Mouse (Mus musculus) lung, embryonic 16.5 days (tissue): Measurements from ENCODE around the gene Wee1. TPM values are rescaled to one million over a fixed set of nuclear protein-coding genes. Genes with fewer than 3 reads are reported as not detected.

Source experiments
- polyA plus RNA-seq: library from polyadenylated mRNA; unstranded; fragments of >200 nt; fragmentation: Nextera tagmentation; extraction: Ambion mirVana; gene quantifications from 2 replicates; pipeline ENCODE4 v1.2.1, GENCODE M21; 2015

Wee1 gene
- polyA plus RNA-seq, 1 experiment from 2014 or later: 24.3 TPM

Other genes starting within 250 kb of the Wee1 start
- 32.5 and 32.9 TPM in 2 replicates for gene Dennd5a, start 161.6 kb upstream of the Wee1 start, polyA plus RNA-seq
- gene Tmem41b, start 135.1 kb upstream of the Wee1 start, polyA plus RNA-seq: 65.2 and 65.4 TPM in 2 replicates
- gene Ipo7, start 103.8 kb upstream of the Wee1 start, polyA plus RNA-seq: 40.4 and 45.8 TPM in 2 replicates
- gene Zfp143, start 60.8 kb upstream of the Wee1 start, polyA plus RNA-seq: 19.1 and 19.7 TPM in 2 replicates
- 39.4 and 40.6 TPM in 2 replicates for gene Swap70, start 99.7 kb downstream of the Wee1 start, polyA plus RNA-seq